Mouse (Mus musculus) adrenal gland, postnatal 0 days (tissue): ENCODE results near the gene Hyal1. TPM values are rescaled to one million over a fixed set of nuclear protein-coding genes. Genes with fewer than 3 reads are reported as not detected.

ENCODE experiments used
- polyA plus RNA-seq: library from polyadenylated mRNA; unstranded; fragments of >200 nt; fragmentation: Nextera tagmentation; extraction: Ambion mirVana; gene quantifications from 2 replicates; pipeline ENCODE4 v1.2.1, GENCODE M21; 2015

The Hyal1 gene
- polyA plus RNA-seq = 2.8 and 4.5 TPM in 2 replicates

GRCm38 (mm10) chr9:107576357-107577107, at the start of gene Hyal1:
TSS of gene Hyal1 (plus strand) at chr9:107576927.

GRCm38 (mm10) chr9:107533791-107534407, 42.8 kb upstream of the Hyal1 start, which contains the start of gene Tmem115:
TSS of gene Tmem115 (plus strand) at chr9:107533945.

GRCm38 (mm10) chr9:107541474-107542351, 35.0 kb upstream of the Hyal1 start, which contains the start of the genes Cyb561d2 and Nprl2:
TSS of gene Cyb561d2 (minus strand) at chr9:107542193.
TSS of gene Nprl2 (plus strand) at chr9:107542226.

GRCm38 (mm10) chr9:107547026-107547425, 29.7 kb upstream of the Hyal1 start, which contains the start of gene Zmynd10:
TSS of gene Zmynd10 (plus strand) at chr9:107547298.

GRCm38 (mm10) chr9:107551117-107551889, 25.4 kb upstream of the Hyal1 start, which contains the start of gene Rassf1:
TSS of gene Rassf1 (plus strand) at chr9:107551555.

GRCm38 (mm10) chr9:107563029-107563581, 13.6 kb upstream of the Hyal1 start, which contains the start of gene Tusc2:
TSS of gene Tusc2 (plus strand) at chr9:107563255.

GRCm38 (mm10) chr9:107567702-107568319, 8.9 kb upstream of the Hyal1 start, which contains the start of gene Hyal2:
TSS of gene Hyal2 (plus strand) at chr9:107567945.

GRCm38 (mm10) chr9:107578587-107578986, 1.9 kb downstream of the Hyal1 start, which contains the start of gene Naa80:
TSS of gene Naa80 (plus strand) at chr9:107578887.

GRCm38 (mm10) chr9:107580501-107581317, 4.0 kb downstream of the Hyal1 start, which contains the start of gene Hyal3:
TSS of gene Hyal3 (plus strand) at chr9:107580818.

GRCm38 (mm10) chr9:107586974-107587832, 10.5 kb downstream of the Hyal1 start, which contains the start of gene Ifrd2:
TSS of gene Ifrd2 (plus strand) at chr9:107587642.

GRCm38 (mm10) chr9:107608741-107609432, 32.2 kb downstream of the Hyal1 start, which contains the start of gene Sema3b:
TSS of gene Sema3b (minus strand) at chr9:107609229.

Other genes starting within 250 kb of the Hyal1 start
- gene Hemk1, start 238.6 kb upstream of the Hyal1 start, polyA plus RNA-seq = 8.4 and 10.8 TPM in 2 replicates
- gene 6430571L13Rik, start 236.3 kb upstream of the Hyal1 start, polyA plus RNA-seq = 0.44 and 0.86 TPM in 2 replicates
- gene Cacna2d2, start 177.3 kb upstream of the Hyal1 start, polyA plus RNA-seq = 0.35 and 0.52 TPM in 2 replicates
- gene Tmem115, start 43.0 kb upstream of the Hyal1 start, polyA plus RNA-seq = 43.7 and 54.5 TPM in 2 replicates
- gene Cyb561d2, start 34.7 kb upstream of the Hyal1 start, polyA plus RNA-seq = 40.5 and 46.6 TPM in 2 replicates
- gene Nprl2, start 34.7 kb upstream of the Hyal1 start, polyA plus RNA-seq = 25.7 and 33.2 TPM in 2 replicates
- 0.87 and 0.88 TPM in 2 replicates for gene Zmynd10, start 29.6 kb upstream of the Hyal1 start, polyA plus RNA-seq
- gene Rassf1, start 25.4 kb upstream of the Hyal1 start, polyA plus RNA-seq = 34.4 and 42.2 TPM in 2 replicates
- gene Tusc2, start 13.7 kb upstream of the Hyal1 start, polyA plus RNA-seq = 63.2 and 71.2 TPM in 2 replicates
- gene Hyal2, start 9.0 kb upstream of the Hyal1 start, polyA plus RNA-seq = 46.1 and 48.2 TPM in 2 replicates
- 13.4 and 16.0 TPM in 2 replicates for gene Naa80, start 2.0 kb downstream of the Hyal1 start, polyA plus RNA-seq
- 0.85 and 1.5 TPM in 2 replicates for gene Hyal3, start 3.9 kb downstream of the Hyal1 start, polyA plus RNA-seq
- gene Ifrd2, start 10.7 kb downstream of the Hyal1 start, polyA plus RNA-seq = 20.0 and 31.8 TPM in 2 replicates
- gene Sema3b, start 32.3 kb downstream of the Hyal1 start, polyA plus RNA-seq = 8.3 and 8.7 TPM in 2 replicates
- gene Gnai2, start 58.4 kb downstream of the Hyal1 start, polyA plus RNA-seq = 258 and 304 TPM in 2 replicates
- 5.0 TPM in 2 replicates for gene Slc38a3, start 92.6 kb downstream of the Hyal1 start, polyA plus RNA-seq
- 0.40 and 1.9 TPM in 2 replicates for gene Gnat1, start 102.8 kb downstream of the Hyal1 start, polyA plus RNA-seq
- 5.7 and 6.2 TPM in 2 replicates for gene Sema3f, start 133.5 kb downstream of the Hyal1 start, polyA plus RNA-seq
- 54.4 and 75.5 TPM in 2 replicates for gene Rbm5, start 194.1 kb downstream of the Hyal1 start, polyA plus RNA-seq